Mouse (Mus musculus) embryonic facial prominence, embryonic 15.5 days (tissue): Measurements from ENCODE around the gene Psmd5. TPM values are rescaled to one million over a fixed set of nuclear protein-coding genes. Genes with fewer than 3 reads are reported as not detected.
A peak's percentile ranks its signal among the peaks of the same experiment; 100 is the strongest.

Experiments
- ATAC-seq: fragments of 200-750 bp; cut with Nextera tagmentation; 2 replicates; pipeline ENCODE4 v1.8.0; 2017; ENCODE audit warnings: low read depth, moderate TSS enrichment; ENCODE audit not compliant: insufficient number of reproducible peaks, low FRiP score, low TSS enrichment
- H3K27ac ChIP-seq: fragments of 300-500 bp; sonication (generic); replicated peaks from 2 replicates; pipeline ENCODE4 v1.5.1; 2015; ENCODE audit warnings: mild to moderate bottlenecking, inconsistent platforms
- H3K27me3 ChIP-seq: fragments of 300-500 bp; sonication (generic); 2 replicates; pipeline ENCODE4 v1.6.1; 2015; ENCODE audit warnings: inconsistent platforms
- H3K36me3 ChIP-seq: fragments of 300-500 bp; sonication (generic); 2 replicates; pipeline ENCODE4 v1.6.1; 2015; ENCODE audit warnings: mild to moderate bottlenecking, inconsistent platforms
- H3K4me1 ChIP-seq: fragments of 300-500 bp; sonication (generic); 2 replicates; pipeline ENCODE4 v1.6.1; 2015; ENCODE audit warnings: inconsistent platforms
- H3K4me2 ChIP-seq: fragments of 300-500 bp; sonication (generic); replicated peaks from 2 replicates; pipeline ENCODE4 v1.6.1; 2015; ENCODE audit warnings: mild to moderate bottlenecking, inconsistent platforms
- H3K4me3 ChIP-seq: fragments of 300-500 bp; sonication (generic); replicated peaks from 2 replicates; pipeline ENCODE4 v1.5.1; 2015; ENCODE audit warnings: mild to moderate bottlenecking, inconsistent platforms
- H3K9ac ChIP-seq: fragments of 300-500 bp; sonication (generic); 2 replicates; pipeline ENCODE4 v1.6.1; 2015; ENCODE audit warnings: inconsistent platforms
- H3K9me3 ChIP-seq: fragments of 300-500 bp; sonication (generic); replicated peaks from 2 replicates; pipeline ENCODE4 v1.6.1; 2016; ENCODE audit warnings: inconsistent platforms
- WGBS: fragments of 180-500 bp; shearing (Covaris S2); methylation state at CpG from one replicate; pipeline ENCODE4 v1.1.7; 2015; 5-methylcytosine and 5-hydroxymethylcytosine counted together
- polyA plus RNA-seq: library from polyadenylated mRNA; unstranded; fragments of >200 nt; fragmentation: Nextera tagmentation; extraction: Ambion mirVana; gene quantifications from 2 replicates; pipeline ENCODE4 v1.2.1, GENCODE M21; 2015

The Psmd5 gene
- polyA plus RNA-seq, 1 experiment from 2014 or later = 91.4 TPM

DNA sequence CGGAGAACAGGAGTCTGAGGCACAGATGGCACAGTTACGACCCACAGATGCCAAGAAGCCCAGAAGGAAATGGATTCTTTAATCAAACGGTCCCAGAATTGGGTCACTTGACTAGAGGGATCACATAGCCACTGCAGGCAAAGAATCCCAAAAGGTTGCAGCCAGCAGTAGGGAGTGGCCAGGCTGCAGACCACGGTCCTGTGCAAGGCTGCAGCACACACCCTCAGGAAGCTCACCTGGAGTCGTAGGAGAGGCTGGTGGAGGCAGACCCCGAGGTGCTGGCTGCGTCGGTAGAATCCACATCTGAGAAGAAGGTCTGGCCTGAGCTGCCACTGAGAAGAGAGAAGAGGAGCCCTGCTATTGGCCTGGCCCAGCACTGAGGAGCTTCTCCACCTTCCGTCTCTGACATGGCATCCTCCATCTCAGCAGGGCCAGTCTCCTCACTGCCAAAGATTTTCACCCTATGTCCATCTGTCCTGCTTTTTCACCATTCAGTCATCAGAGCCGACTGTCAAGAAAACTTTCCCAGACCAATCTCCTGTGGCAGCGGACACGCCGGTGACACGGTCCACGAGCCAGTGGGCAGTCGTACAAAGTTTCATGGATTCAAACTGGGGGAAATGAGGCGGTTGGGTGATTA, 22.2 kb upstream of the Psmd5 start:
- Histone ChIP-seq H3K27ac (no peak overlapping the region), H3K4me2 (no peak overlapping the region), H3K9ac (no peak overlapping the region), H3K9me3 (no peaks in the 10 kb centered on the region), H3K4me1 (no peaks in the 10 kb centered on the region), H3K36me3 (0 out of 2 replicates have a peak, but pooled peaks cover 10% of the 10 kb centered on the region), H3K4me3 (no peak overlapping the region), H3K27me3 (no peaks in the 10 kb centered on the region)
- ATAC-seq = no peak
- WGBS = 75% methylated on average over 17 of the region's 17 CpGs

DNA sequence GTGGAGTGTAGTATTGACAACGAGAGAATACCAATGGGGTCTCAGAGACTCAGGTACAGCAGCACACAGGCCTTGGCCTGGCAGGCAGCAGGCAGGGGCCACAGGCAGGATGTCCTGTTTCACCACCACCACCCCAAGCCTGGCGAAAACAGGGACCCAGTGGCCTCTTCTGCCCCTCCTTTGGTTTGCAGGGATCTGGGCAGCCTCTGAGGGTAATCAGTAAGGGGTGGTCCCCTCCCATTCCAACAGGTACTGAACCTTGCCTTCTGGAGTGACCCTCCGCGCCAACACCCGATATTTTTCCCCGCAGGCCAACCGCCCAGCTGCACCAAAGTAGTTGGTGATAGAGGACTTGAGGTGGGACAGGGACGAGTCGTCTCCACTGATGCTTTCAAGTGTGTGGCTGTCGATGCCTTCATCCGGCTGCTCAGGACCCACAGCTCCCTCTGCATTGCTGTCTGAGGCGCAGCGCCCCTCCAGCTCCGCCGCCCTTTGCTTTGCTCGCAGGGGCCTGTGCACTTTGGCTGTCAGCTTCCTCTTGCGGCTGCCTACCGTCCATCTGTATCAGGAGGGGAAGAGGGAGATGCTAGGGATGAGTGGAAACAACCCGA, 20.8 kb upstream of the Psmd5 start:
- Histone ChIP-seq H3K27me3 (no peaks in the 10 kb centered on the region), H3K27ac (no peak overlapping the region)
- 78% methylated on average over 19 of the region's 19 CpGs for WGBS

GRCm38 (mm10) chr2:34893950-34894349, 19.2 kb upstream of the Psmd5 start:
- H3K4me3 ChIP-seq = no peak overlapping the region
- no peaks in the 10 kb centered on the region for H3K9me3 ChIP-seq
- no peaks in the 10 kb centered on the region for H3K4me1 ChIP-seq
- H3K9ac ChIP-seq = no peak overlapping the region
- WGBS = 70% methylated on average over 5 of the region's 5 CpGs
- 0 out of 2 replicates have a peak, but pooled peaks cover 4% of the 10 kb centered on the region for H3K36me3 ChIP-seq
- no peak overlapping the region for H3K4me2 ChIP-seq
- no peak overlapping the region for H3K27ac ChIP-seq
- ATAC-seq = no peak
- H3K27me3 ChIP-seq = no peaks in the 10 kb centered on the region

More for the DNA sequence above, 20.8 kb upstream of the Psmd5 start:
- Histone ChIP-seq H3K4me2 (no peak overlapping the region), H3K4me1 (no peaks in the 10 kb centered on the region), H3K36me3 (0 out of 2 replicates have a peak, but pooled peaks cover 7% of the 10 kb centered on the region), H3K4me3 (no peak overlapping the region), H3K9me3 (no peaks in the 10 kb centered on the region), H3K9ac (no peak overlapping the region)
- no peak for ATAC-seq

DNA sequence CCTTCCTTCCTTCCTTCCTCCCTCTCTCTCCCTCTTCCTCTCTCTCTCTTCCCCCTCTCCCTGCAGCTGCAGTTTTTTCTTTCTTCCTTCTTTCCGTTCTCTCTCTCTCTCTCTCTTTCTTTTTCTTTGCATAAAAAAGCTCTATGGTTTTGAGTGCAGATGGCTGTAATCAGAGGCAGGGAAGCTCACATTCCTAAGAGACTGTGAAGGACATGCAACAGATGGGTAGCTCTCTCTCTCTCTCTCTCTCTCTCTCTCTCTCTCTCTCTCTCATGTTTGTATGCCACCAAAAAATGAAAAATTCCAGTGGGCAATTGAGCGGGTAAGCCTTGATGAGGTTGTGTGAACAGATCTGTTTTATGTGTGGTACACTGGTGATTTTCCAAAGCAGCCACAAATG, 9.4 kb upstream of the Psmd5 start:
- no peaks in the 10 kb centered on the region for H3K4me1 ChIP-seq
- no peak overlapping the region for H3K4me3 ChIP-seq
- no peaks in the 10 kb centered on the region for H3K27me3 ChIP-seq
- H3K36me3 ChIP-seq = no peaks in the 10 kb centered on the region
- no peak overlapping the region for H3K4me2 ChIP-seq
- no peak overlapping the region for H3K9ac ChIP-seq
- 33% methylated on average over 2 of the region's 2 CpGs for WGBS
- H3K9me3 ChIP-seq = no peaks in the 10 kb centered on the region
- H3K27ac ChIP-seq = no peak overlapping the region
- no peak for ATAC-seq

DNA sequence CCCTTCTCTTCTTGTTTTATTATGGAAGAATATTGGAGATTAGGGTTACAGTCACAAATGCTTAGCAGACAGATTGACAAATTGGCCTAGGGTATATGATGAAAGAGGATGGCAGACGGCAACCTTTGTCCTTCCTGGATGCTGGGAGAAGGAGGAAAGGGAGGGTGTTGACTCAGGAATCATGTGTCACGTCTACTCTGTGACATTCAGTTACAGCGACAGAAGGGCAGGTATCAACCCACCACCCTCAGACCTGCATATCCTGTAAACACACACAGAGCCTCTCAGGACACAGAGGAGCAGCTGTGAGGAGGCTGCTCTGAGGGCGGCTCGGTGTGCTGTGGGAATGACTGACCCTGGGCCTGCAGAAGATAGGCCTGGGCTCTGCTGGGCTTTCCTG, 8.4 kb upstream of the Psmd5 start:
- Histone ChIP-seq H3K9me3 (no peaks in the 10 kb centered on the region), H3K27me3 (no peaks in the 10 kb centered on the region), H3K4me2 (no peak overlapping the region), H3K4me1 (no peaks in the 10 kb centered on the region), H3K27ac (no peak overlapping the region), H3K36me3 (no peaks in the 10 kb centered on the region), H3K4me3 (no peak overlapping the region), H3K9ac (no peak overlapping the region)
- WGBS = 61% methylated on average over 5 of the region's 5 CpGs
- ATAC-seq = no peak

- no peak for ATAC-seq
- no peak overlapping the region for H3K9ac ChIP-seq
- H3K36me3 ChIP-seq = no peaks in the 10 kb centered on the region
- H3K4me2 ChIP-seq = no peak overlapping the region
- H3K27me3 ChIP-seq = no peaks in the 10 kb centered on the region
- no peak overlapping the region for H3K27ac ChIP-seq
- H3K4me3 ChIP-seq = no peak overlapping the region
- 86% methylated on average over 2 of the region's 2 CpGs for WGBS
- no peaks in the 10 kb centered on the region for H3K4me1 ChIP-seq
- H3K9me3 ChIP-seq = no peaks in the 10 kb centered on the region
Observed at GRCm38 (mm10) chr2:34882757-34883156, 8.0 kb upstream of the Psmd5 start.

DNA sequence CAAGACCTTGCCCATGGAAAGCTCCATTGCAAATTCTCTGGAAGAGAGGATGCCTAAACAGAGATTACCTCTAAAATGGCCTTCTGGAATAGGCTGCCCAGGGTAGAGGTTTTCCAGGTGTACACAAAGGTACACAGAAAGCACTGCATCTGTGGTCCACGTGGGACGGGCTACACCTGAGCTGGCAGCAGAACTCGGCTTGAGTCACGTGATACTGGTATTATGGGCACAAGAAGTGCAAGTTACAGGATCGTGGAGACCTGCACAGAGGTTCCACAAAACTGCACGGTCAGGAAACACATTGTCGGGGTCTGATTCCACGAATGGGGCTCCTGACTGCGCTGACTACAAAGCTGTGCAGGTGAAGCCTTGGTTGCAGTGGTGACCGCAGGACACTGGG, 5.3 kb upstream of the Psmd5 start:
- no peak for ATAC-seq

DNA sequence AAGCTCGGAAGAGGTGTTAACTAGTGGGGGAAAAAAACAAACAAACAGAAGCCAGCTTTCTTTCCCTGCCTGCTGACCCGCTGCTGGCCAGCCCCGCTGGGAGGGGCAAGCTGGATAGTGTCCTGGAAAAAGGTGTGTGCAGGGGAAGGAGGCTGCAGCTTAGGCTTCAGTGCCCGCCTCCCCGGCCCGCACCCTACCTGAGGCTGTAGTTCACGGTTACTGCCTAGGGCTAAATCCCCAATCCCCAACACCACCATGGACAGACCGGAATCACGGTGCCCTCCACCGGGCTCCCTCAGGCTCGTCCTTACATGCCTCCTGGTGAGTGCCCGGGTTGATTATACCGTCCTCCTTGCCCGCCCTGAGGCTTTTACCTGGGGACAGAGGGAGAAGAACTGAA, 497 bp downstream of the Psmd5 start, which contains the start of gene Cutal:
Gene Cutal, plus strand, starts transcription at position 126 of the 400 bp plus-strand sequence.
- H3K36me3 ChIP-seq = no peaks in the 10 kb centered on the region
- 3% methylated on average over 14 of the region's 14 CpGs for WGBS
- H3K27me3 ChIP-seq = peaks cover 29% of the 10 kb centered on the region
- peaks cover 13% of the 10 kb centered on the region for H3K4me1 ChIP-seq
- no peaks in the 10 kb centered on the region for H3K9me3 ChIP-seq
- ATAC-seq = no peak
- H3K9ac ChIP-seq = no peak within 1 kb of the TSS
- no peak within 1 kb of the TSS for H3K4me3 ChIP-seq
- H3K4me2 ChIP-seq = no peak within 1 kb of the TSS; the same call in 1 of the 2 replicates
- H3K27ac ChIP-seq = no peak within 1 kb of the TSS

More for the DNA sequence above, 5.3 kb upstream of the Psmd5 start:
- Histone ChIP-seq H3K36me3 (no peaks in the 10 kb centered on the region), H3K9ac (no peak overlapping the region), H3K4me1 (no peaks in the 10 kb centered on the region), H3K27ac (no peak overlapping the region), H3K9me3 (no peaks in the 10 kb centered on the region), H3K4me3 (no peak overlapping the region), H3K4me2 (no peak overlapping the region), H3K27me3 (peaks cover 5% of the 10 kb centered on the region; the same call in 1 of the 2 replicates)
- WGBS = 81% methylated on average over 10 of the region's 10 CpGs

DNA sequence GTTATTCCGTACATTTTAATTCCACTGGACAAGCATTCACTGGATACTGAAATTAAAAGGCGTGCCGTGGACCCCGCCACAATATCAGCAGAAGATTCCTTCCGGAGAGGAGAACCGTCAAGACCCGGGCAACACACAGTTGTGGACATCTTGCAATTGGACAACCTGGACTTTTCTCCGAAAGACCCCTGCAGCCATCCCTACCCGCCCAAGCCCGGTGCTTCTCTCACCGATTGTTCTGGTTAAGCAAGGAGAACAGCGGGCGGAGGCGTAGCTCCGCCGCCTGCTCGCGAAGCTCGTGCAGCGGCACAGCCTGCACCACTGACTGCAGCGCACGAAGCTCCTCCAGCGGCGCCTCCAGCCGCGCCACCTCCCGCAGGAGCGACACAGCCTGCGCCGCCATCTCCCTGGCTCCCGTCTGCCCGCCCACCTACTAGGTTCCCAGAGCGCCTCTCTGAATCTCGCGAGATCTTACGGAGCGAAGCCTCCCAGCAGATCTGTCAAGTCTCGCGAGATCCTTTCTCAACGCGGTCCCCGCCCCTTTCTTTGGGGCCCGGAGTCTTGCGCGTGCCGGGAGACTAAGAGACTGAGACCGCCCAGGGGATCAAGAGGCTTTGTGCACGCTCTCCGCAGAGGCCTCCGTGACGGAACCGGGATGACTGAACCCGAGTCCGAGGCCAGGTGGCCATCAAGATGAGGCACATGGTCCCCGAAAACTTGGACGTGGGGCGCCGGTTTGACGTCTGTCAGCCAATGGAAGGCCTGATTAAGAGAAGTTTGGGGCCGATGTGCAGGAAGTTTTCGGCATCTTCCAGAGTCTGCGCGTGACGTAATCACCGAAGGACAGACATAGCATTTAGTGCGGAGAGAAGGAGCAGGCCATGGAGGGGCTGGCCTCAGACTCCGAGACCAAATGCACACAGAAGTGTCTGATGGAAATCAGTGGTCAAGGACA, 4.0 kb downstream of the Psmd5 start:
- Histone ChIP-seq H3K4me1 (peaks cover 23% of the 10 kb centered on the region), H3K4me2 (peak overlapping the region; percentile 73), H3K36me3 (peaks cover under 1% of the 10 kb centered on the region), H3K9me3 (no peaks in the 10 kb centered on the region), H3K27ac (peak overlapping the region; percentile 98), H3K27me3 (peaks cover 27% of the 10 kb centered on the region), H3K9ac (peak overlapping the region; percentile 85), H3K4me3 (peak overlapping the region; percentile 86)
- under 1% methylated on average over 67 of the region's 67 CpGs for WGBS
- peak; percentile 95 for ATAC-seq

GRCm38 (mm10) chr2:34869680-34870079, 5.1 kb downstream of the Psmd5 start:
- no peak for ATAC-seq
- Histone ChIP-seq H3K9me3 (no peaks in the 10 kb centered on the region), H3K36me3 (peaks cover 12% of the 10 kb centered on the region), H3K4me2 (peak overlapping the region; percentile 73), H3K4me3 (peak overlapping the region; percentile 86), H3K4me1 (peaks cover 23% of the 10 kb centered on the region), H3K9ac (peak overlapping the region; percentile 7; the same call in 1 of the 2 replicates), H3K27me3 (peaks cover 21% of the 10 kb centered on the region), H3K27ac (no peak overlapping the region)
- WGBS = 25% methylated on average over 5 of the region's 5 CpGs

GRCm38 (mm10) chr2:34857728-34858127, 17.0 kb downstream of the Psmd5 start:
- Histone ChIP-seq H3K36me3 (peaks cover 89% of the 10 kb centered on the region), H3K27ac (no peak overlapping the region), H3K4me3 (no peak overlapping the region), H3K27me3 (no peaks in the 10 kb centered on the region), H3K9ac (no peak overlapping the region), H3K4me1 (no peaks in the 10 kb centered on the region), H3K4me2 (no peak overlapping the region), H3K9me3 (no peaks in the 10 kb centered on the region)
- ATAC-seq = no peak
- 89% methylated on average over 8 of the region's 8 CpGs for WGBS
